Mouse (Mus musculus) lung, adult 18-20 months (tissue): ENCODE measurements around the gene Pitpnm3.

ENCODE experiments used
- DNase-seq, 2 experiments: peaks; one replicate each; pipeline ENCODE4 v3.0.0; 2022; ENCODE audit warnings: mixed read lengths in 2 of 2

Pitpnm3 gene

GRCm38 (mm10) chr11:72086251-72087046, 49.1 kb downstream of the Pitpnm3 start:
- DNase-seq: no peak

GRCm38 (mm10) chr11:72084337-72084736, 51.2 kb downstream of the Pitpnm3 start:
- no peak for DNase-seq

GRCm38 (mm10) chr11:72082601-72083000, 53.0 kb downstream of the Pitpnm3 start:
- peak; percentile 53 to 68 for DNase-seq

- no peak for DNase-seq
Measured at GRCm38 (mm10) chr11:72080461-72080860, 55.1 kb downstream of the Pitpnm3 start.

- DNase-seq: no peak
Measured at GRCm38 (mm10) chr11:72078647-72079046, 56.9 kb downstream of the Pitpnm3 start.

- DNase-seq: no peak
Measured at GRCm38 (mm10) chr11:72078056-72078455, 57.5 kb downstream of the Pitpnm3 start.

GRCm38 (mm10) chr11:72074230-72074629, 61.3 kb downstream of the Pitpnm3 start:
- no peak for DNase-seq

- DNase-seq: no peak
Measured at GRCm38 (mm10) chr11:72072331-72072905, 63.2 kb downstream of the Pitpnm3 start.

GRCm38 (mm10) chr11:72070733-72071132, 64.8 kb downstream of the Pitpnm3 start:
- no peak for DNase-seq

GRCm38 (mm10) chr11:72068026-72068425, 67.6 kb downstream of the Pitpnm3 start:
- DNase-seq: no peak

GRCm38 (mm10) chr11:72067326-72067725, 68.3 kb downstream of the Pitpnm3 start:
- no peak for DNase-seq

- peak; percentile 34 to 59 for DNase-seq
Measured at GRCm38 (mm10) chr11:72066330-72066729, 69.2 kb downstream of the Pitpnm3 start.

- DNase-seq: peak; percentile 64 to 72
Measured at GRCm38 (mm10) chr11:72065103-72065502, 70.5 kb downstream of the Pitpnm3 start.

GRCm38 (mm10) chr11:72064414-72064813, 71.2 kb downstream of the Pitpnm3 start:
- DNase-seq: no peak

GRCm38 (mm10) chr11:72061093-72061620, 74.4 kb downstream of the Pitpnm3 start:
- DNase-seq: no peak

- no peak for DNase-seq
Measured at GRCm38 (mm10) chr11:72060416-72060815, 75.2 kb downstream of the Pitpnm3 start.

- DNase-seq: no peak
Measured at GRCm38 (mm10) chr11:72057166-72057565, 78.4 kb downstream of the Pitpnm3 start.

- no peak for DNase-seq
Measured at GRCm38 (mm10) chr11:72055176-72055575, 80.4 kb downstream of the Pitpnm3 start.

- peak; percentile 67 to 75 for DNase-seq
Measured at GRCm38 (mm10) chr11:72052636-72053035, 82.9 kb downstream of the Pitpnm3 start.

- no peak for DNase-seq
Measured at GRCm38 (mm10) chr11:72052221-72052620, 83.4 kb downstream of the Pitpnm3 start.

- DNase-seq: no peak
Measured at GRCm38 (mm10) chr11:72050895-72051858, 84.4 kb downstream of the Pitpnm3 start.

- DNase-seq: no peak
Measured at GRCm38 (mm10) chr11:72050168-72050894, 85.2 kb downstream of the Pitpnm3 start.
